Mouse (Mus musculus): ENCODE results near the gene Dmtf1. TPM values are rescaled to one million over a fixed set of nuclear protein-coding genes. Genes with fewer than 3 reads are reported as not detected.
"Not testable (repeated sequence)": the region's sequence is repeated elsewhere in the genome, so short reads cannot be mapped to it uniquely, and the experiment has no call there.

Dmtf1 gene
- polyA plus RNA-seq (2015; fragmentation: Nextera tagmentation; extraction: Ambion mirVana), result 41.8 and 45.6 TPM in 2 replicates

DNA sequence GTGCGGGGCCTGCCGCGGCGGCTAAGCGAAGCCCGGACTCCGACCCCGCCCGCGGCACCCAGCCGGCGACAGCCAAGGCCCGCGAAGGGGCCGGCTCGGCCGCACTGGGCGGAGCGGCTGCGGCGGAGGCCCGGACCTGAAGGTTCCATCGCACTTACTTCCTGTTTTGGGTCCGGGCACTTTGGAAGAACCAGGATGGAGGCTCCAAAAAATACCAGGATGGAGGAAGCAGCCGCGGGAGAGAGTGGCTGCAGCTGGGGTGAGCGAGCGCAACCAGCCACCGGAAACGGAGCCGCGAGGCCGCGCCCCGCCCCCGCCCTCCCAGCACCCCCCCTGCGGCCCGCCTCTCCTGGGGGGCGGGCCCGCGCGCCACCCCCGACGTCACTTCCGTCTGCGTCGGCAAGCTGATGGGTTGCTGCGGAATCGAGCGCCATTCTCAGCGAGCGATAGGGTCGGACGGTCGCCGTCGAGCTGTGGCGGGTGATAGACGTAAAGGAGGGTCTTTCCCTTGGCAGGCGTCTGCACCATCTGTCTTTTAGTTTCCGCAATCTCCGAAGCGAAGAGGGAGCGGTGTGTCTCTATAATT, at the start of gene Dmtf1:
TSS of gene Dmtf1 (minus strand) at position 321 of the 586 bp plus-strand sequence.
- DNase-seq (ENCODE audit: low spot score), result peak; percentile 94

DNA sequence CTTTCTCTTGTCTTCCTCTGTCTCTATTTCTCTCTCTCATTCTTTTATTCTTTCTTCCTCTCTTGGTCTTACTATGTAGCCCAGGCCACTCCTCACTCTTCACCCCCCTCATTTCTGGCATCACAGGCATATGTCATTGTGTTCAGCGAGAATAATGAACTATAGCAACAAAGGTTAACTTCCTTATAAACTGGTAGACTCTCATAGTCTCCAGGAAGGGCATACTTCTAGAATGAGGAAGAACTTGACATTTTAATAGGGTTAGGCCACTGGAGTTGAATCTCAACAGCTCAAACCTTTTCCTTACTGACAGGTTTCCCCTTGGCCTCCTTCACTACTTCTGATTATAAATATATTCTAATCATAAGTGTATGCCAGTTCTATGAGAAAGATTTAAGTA, 24.9 kb upstream of the Dmtf1 start:
- DNase-seq (ENCODE audit: low spot score), result no peak

DNA sequence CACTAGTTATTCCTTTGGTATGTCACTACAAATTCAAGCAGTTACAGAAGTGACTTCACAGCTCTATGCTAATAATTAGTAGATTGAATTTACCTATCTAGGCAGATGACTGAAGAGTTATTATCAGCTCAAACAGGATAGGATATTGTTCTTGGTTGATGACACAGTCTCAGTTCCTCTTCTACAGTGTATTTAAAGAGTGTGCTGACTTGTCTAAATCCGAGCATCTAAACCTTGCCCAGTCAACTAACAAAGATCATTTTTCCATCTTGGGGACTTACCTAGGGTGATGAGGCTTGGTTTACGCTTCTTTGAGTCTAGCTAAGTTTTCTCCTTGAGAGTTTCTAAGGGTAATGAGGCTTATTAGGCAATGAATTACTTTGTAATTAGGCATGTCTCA, 11.7 kb upstream of the Dmtf1 start:
- no peak for DNase-seq (ENCODE audit: low spot score)

DNA sequence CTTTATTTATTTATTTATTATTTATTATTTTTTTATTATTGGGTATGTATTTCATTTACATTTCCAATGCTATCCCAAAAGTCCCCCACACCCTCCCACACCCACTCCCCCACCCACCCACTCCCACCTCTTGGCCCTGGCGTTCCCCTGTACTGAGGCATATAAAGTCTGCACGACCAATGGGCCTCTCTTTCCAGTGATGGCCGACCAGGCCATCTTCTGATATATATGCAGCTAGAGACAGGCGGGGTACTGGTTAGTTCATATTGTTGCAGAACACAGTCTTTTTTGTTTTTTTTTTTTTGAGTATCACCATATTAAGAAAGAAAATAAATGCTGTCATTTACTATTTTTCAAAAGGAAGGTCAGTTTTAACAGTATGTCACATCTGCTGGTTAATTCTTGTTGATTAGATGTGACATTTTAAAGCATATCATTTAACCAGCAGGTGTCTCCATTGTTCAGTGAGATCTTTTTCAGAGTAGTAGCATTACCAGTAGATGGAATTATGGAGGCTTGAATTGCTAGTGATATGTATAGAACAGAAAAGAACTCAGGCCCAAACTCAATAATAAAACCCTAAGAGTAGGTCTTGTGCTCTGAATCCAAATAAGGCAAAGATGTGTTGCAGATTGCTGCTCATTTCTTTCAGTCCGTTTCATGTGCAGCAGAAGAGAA, 7.9 kb upstream of the Dmtf1 start:
- DNase-seq (ENCODE audit: low spot score), result peak; percentile 4

DNA sequence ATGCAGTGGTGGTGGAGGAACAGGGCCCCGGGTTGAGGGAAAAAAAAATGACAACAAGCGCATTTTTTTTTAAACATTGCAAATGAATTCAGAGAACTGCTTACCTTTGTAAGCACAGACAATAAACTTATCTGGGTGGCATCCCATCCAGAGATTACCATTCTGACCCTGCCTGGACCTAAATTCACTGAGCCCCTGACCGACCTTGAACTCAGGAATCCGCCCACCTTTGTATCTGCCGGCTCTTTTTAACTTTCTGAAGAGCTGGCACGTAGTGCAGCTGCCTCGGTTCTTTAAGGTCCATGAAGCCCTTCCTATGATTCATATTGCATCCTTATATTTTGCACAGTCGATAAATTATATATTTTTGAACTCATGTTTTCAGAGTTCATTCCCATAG, 4.8 kb upstream of the Dmtf1 start:
- DNase-seq (ENCODE audit: low spot score), result no peak

DNA sequence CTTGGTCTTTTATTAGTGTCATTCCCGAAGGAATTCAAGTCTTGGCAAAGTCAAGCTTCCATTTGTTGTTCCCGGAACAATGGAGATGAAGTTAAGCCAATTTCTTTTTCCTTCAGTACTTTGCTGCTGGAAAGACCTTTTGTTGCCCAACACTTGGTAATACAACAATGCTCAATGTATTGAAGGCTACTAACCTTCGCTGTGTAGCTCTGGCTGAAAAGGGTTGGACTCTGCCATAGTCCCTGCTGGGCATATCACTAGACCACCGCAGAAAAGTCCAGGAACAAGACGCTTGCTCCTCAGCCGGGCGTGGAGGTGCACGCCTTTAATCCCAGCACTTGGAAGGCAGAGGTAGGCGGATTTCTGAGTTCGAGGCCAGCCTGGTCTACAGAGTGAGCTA, 3.6 kb upstream of the Dmtf1 start:
- DNase-seq (ENCODE audit: low spot score), result not testable (repeated sequence)

DNA sequence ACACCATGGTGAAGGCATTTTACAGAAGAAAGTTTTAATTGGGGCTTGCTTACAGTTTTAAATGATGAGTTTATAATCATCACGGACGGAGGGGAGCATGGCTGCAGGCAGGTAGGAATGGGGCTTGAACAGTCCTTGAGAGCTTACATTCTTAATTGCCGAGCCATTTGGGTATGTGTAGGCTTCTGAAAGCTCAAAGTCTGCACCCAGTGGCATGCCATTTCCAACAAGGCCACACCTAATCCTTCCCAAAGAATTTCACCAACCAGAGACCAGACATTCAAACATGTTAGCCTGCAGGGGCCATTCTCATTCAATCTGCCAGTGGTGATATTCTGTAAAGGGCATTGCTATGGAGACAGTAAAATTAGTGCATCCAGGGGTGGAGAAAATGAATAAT, 1.8 kb upstream of the Dmtf1 start:
- DNase-seq (ENCODE audit: low spot score), result no peak

DNA sequence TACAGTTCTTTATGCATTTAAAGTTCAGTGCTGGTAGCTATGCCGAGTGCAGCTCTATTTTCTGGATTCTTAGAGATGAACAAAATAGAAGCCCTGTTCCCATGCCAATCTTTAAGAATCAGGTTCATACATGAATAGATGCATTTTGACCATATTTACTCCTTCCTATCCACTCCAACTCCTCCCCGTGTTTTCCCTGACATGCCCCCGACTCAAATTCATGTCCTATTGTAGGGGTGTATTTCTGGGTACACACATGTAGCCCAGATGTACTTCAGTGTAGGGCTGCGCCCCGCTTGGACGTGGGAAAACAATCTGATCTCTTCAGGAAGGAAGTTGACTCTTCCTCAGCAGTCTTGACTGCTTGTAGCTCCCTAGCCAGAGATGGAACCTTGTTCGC, 512 bp upstream of the Dmtf1 start:
- peak; percentile 9 for DNase-seq (ENCODE audit: low spot score)

DNA sequence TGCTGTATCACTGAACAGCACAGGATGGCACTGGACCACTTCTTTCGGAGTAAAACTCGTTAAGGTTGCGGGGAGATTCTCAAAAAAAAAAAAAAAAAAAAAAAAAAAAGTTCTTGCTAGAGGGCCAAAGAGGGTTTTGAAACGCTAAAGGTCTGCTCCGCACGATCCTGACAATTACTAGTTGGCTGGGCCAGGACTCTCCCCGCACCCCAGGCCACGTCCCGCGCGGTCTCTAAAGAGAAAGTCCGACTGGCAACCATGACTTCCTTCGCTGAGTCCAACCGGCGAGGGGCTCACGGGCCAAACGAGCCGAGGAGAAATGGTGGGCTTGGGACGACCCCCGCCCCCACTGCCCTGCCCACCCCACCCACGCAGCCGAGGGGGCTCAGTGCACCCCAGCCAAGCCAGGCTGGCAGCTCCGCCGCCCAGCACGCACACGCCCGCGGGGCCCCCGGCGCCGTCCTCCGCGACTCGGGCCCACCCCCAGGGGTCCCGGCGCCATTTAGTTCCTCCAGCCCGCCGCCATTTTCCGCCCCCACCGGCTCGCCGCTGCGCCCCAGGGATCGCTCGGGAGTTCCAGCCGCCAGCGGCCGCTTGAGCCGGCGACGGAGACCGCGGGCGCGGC, 633 bp downstream of the Dmtf1 start:
- peak; percentile 63 for DNase-seq (ENCODE audit: low spot score)

DNA sequence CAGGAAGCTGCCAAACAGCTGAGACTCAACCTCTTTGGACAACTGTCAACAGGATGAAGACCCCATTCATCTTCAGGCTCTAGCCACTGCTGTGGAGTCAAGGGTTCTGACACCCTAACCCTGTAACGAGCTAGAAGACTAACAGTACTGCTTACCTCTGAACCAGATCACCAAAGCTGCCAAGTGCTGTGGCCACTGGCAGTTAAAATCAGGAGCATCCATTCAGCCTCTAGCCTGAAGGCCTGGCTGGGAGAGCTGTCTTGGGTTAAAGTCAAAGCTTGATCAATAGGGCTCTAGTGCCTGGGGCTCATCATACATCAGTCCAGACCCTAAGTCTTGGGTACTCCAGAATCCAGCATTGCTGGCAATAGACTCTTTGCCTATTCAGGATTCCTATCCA, 4.2 kb downstream of the Dmtf1 start:
- DNase-seq (ENCODE audit: low spot score), result no peak

DNA sequence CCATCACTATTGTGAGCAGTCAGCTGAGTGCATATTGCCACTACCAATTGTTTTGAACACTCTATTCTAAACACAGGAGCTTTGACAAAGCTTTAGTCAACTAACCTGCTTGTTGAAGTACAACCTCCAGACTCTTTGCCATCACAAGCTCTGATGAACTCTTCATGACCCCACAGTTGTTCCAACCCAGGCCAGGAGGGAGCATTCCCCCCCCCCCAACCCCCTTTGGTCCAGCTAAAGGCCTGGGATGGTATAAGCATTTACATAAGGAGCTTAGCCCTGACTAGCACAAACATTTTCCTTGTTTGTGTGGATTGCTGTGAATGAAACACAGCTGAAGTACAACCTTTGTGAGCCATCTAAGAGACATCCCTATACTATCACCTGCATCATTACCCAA, 4.8 kb downstream of the Dmtf1 start:
- no peak for DNase-seq (ENCODE audit: low spot score)

DNA sequence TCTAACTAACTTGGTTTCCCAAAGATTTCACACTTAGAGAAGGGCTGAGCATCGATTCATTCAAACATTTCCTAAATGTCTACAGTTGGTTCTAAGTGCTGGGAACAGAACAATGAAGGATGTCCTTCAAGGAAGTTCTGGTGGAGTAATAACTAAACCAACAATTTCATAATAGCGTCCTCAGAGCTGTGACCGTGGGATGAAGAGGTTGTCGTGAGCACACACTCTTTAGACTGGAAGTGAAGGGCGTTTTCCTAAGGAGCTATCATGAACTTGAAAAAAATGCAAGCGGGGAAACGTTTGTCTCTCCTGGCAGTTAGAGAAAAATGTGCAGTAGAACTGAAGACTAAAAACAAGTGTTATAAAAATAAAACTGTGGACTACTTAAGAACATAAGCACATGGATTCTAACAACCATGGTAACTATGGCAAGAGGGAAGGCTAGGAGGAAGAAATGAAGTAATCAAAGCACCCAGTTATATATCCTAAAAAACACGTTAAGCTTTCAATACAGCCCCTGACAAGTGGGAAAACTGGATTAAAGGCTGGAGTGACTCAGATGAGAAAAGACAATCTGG, 12.2 kb downstream of the Dmtf1 start:
- no peak for DNase-seq (ENCODE audit: low spot score)

DNA sequence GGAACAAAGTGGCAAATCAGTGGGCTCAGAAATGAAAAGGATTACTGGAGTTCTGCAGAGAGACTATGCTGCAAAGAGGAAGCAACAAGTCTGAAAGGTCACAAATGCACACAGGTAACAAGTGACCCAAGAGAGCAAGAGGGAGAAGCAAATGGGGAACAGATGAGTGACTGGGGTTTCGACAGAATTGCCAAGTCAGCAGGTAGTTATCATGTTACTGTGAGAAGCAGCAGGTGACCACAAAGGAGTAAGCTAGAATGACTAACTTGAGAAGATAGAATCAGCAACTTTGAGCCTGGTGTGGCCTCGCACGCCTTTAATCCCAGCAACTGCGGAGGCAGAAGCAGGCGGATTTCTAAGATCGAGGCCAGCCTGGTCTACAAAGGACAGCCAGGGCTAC, 19.2 kb downstream of the Dmtf1 start:
- no peak for DNase-seq (ENCODE audit: low spot score)

DNA sequence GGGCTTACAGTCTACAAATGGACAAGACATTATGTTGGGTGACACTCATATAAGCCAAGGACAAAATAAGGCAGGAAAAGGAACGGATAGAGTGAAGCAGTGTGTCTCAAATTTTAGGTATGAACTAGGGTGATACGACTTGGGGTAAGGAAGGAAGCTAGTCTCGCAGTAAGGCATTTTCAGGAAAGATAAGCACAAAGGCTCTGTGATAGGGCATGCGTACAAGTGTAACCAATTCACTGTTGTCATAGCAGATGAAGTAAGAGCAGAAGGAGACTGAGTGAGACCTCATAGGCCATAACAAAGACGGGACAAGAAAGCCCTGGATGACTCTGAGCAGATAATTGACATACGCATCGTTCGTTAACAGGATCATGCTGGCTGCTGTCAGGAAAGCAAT, 20.9 kb downstream of the Dmtf1 start:
- DNase-seq (ENCODE audit: low spot score), result no peak

DNA sequence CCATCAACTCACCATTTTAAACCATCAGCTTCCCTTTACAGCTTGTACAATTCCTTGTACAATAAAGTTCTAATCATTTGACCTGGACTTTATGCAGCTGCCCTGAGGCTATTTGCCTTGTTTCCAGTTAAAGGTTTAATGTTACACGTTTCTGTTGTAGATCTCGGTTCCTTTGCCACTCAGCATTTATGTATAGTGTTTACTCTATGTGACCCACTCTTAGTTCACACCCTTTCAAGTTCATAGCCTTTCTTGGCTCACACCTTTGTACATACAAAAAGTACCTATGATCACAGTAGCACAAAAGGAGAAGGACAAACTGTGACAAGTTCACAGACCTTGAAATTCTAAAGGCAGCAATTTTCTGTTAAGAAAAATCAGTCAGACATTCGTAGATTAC, 26.0 kb downstream of the Dmtf1 start:
- no peak for DNase-seq (ENCODE audit: low spot score)

DNA sequence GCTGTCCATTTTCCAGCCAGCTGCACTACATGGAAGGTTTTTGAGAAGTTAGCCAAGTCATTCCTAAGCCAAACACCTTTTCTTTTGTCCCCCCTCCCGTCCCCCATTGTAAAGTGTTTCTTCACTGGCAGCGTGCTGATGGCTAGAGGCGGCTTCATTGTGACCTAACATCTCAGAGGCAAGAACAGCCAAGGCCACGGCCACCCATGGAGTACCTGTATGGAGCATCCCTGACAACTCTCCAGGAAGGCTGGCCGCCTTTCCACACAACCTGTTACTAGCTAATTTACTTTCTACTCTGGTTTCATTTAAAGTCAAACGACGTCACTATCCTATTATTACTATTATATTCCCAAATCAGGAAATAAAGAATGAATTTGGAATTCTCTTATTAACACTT, 29.8 kb downstream of the Dmtf1 start:
- no peak for DNase-seq (ENCODE audit: low spot score)

DNA sequence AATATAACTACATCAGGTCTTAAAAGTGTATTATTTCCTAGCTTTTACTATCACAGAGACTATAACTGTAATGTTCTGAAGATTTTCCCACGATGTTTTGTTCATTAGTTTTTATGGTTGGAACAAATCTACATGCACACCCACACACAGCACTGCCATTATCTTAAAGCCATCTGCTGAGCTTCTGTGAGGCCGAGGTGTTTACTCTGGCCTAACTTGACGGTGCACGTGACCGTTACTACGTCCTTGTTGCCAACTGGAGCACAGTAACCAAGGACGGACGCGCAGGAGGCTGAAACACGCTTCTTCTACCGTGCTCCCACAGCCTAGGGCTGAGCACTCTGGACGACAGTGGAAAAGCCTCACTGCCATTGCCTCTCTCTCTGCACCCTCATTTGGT, 33.0 kb downstream of the Dmtf1 start:
- no peak for DNase-seq (ENCODE audit: low spot score)

DNA sequence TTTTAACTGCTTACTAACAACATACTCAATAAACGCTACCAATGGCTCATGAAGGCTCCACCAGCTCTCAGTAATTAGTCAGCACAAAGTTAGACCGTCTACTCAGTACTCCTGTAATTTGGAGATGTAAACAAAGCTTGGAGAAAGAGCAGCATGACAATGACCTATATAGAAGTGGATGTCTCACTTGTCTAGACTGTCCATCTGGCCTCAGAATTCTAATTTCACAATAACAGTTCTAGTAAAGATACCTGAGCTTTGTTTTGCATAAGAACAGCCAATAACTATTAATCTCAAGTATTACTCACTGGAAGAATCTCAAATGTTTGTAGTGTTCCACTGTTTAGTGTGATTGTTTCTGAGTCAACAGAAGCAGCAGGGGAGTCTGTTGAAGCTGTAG, 37.4 kb downstream of the Dmtf1 start:
- no peak for DNase-seq (ENCODE audit: low spot score)

DNA sequence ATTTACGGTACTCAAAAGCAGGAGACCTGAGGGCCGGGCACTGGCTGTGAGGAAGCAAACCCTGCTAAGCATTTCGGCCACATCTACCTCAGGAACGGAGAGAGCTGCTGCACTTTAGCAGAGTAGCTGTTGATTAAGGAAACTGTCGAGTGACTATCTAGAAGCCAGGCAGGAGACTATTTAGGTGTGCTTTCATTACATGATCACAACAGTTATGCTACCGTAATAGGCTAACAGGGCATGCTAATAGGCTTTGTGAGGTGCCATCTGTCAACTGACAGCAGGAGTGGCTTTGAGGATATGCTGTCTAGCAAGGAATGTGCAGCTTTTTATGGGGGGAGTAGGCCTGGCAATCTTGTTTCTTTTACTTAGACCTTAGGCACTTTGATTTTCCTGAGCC, 47.4 kb downstream of the Dmtf1 start:
- DNase-seq (ENCODE audit: low spot score), result no peak

DNA sequence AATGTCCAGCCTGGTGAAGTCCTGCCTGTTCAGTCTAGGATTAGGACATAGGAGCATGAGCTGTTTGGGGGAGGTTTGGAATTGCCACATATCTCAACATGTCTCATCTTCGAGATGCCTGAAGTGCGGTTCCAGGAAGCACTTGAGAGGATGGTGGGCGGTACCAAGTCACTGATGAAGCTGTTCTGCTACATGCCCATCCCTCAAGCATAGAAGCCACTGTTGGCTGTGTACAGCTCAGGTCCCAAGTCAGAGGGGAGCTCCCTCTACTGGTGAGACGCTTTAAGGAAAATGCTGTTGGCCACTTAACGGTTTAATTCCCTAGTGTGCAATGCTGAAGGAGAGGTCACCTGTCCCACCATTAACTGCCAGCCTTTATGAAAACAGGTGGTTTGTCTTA, 49.8 kb downstream of the Dmtf1 start:
- peak; percentile 74 for DNase-seq (ENCODE audit: low spot score)

DNA sequence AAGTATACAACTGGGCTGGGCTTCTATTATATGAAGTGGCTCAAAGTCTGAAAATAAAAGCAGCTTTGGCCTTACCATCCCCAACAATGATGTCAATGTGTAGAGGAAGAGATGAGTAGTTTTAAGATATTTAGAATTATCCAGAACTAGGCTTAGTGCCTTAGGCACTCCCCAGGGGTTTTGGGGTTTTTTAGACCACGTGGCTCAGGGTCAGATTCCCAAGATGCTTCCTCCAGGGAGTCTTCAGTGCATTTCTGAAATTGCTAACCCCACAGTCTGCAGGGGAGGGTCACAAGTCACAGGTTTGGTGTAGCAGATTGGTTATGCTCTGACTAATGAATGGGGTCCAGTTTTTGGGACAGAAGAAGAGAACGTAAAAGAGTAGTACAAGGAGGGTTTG, 50.3 kb downstream of the Dmtf1 start:
- DNase-seq (ENCODE audit: low spot score), result no peak

DNA sequence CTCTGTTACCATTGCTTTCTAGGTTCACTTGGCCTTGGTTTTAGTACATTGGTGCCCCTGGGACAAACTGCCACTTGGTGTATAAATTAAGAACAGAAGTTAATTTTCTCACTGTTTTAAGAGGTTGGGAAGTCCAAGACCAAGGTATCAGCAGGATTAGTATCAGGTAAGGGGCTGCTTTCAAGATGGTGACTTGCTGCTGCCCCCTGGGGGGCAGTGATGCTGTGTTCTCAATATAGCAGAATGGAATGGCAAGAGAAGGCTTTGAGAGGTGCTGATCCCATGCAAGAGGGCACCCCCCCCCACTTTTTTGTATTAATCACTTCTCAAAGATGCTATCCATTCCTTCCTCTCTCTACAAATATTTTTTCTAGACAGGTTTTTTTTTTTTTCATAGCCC, 52.0 kb downstream of the Dmtf1 start:
- peak; percentile 28 for DNase-seq (ENCODE audit: low spot score)

DNA sequence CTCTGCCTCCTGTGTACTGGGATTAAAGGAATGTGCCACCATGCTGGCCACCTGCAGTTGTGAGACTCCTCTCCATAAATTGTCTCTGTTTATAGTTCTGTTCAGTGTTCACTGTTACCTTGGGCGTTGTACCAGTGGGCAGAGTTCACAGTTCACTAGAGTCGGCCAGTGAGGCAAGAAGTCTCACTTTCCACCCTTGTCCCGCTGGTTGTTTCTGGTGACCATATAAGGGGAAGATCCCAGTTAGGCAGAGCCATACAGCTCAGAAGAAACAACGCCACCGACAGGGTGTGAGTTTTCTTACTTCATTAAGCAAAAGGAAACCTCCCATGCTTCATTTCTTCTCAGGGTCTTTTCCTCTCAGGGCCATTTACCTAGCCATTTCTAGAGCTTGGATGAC, 53.1 kb downstream of the Dmtf1 start:
- no peak for DNase-seq (ENCODE audit: low spot score)
